Mouse (Mus musculus) skeletal muscle tissue, adult 2 months (tissue): ENCODE results near the gene Ajm1.
A peak's percentile ranks its signal among the peaks of the same experiment; 100 is the strongest.
"Not testable (repeated sequence)": the region's sequence is repeated elsewhere in the genome, so short reads cannot be mapped to it uniquely, and the experiment has no call there.

Experiments
- DNase-seq: peaks from one replicate; pipeline ENCODE4 v3.0.0-alpha.2; 2012; ENCODE audit warnings: low read depth, low spot score

Gene Ajm1

DNA sequence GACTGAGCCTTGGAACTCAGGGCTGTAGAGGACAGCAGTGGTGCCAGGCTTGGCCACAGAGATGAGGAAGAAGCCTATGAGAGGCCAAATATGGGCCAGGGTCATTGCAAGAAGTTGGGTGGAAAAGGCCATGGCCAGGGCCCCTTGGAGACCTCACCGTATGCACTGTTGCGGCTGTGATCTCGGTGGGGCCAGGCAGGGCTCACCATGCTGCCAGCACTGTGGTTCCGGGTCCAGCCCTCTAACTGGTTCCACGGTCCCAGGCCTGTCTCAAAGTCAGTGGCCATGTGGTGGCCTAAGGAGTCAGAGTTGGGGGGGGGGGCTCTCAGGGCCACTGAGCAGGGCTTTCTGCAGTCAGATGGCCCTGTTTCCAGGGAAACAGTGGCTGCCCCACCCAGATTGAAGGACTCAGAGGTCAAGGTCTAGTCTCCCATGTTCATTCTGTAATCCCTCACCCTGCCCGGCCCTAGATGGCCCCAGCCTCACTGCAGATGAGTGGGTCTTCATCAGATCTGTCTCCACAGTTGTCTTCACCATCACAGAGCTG lies 13.0 kb downstream of the Ajm1 start:
- DNase-seq: no peak

- DNase-seq: no peak
Measured at GRCm38 (mm10) chr2:25566558-25566957, 15.0 kb downstream of the Ajm1 start.

DNA sequence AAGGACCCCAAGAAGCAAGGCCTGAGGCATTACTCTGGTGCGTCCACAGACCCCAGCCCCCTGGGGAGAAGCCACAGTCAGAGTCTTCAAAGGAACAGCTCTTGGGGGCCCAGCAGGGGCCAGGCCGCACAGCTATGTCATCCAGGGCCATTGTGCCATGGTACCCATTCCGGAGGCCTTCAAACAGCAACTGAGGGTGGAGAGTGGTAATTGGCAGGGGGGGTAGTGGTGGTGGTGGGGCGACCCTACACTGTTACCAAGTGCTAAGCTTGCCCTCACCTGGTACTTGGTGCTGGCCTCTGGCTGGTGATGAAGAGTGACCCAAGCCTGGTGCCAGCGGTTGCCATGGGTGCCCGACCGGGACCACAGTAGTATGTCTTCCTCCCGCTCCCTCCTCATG lies 15.8 kb downstream of the Ajm1 start:
- DNase-seq: no peak

DNA sequence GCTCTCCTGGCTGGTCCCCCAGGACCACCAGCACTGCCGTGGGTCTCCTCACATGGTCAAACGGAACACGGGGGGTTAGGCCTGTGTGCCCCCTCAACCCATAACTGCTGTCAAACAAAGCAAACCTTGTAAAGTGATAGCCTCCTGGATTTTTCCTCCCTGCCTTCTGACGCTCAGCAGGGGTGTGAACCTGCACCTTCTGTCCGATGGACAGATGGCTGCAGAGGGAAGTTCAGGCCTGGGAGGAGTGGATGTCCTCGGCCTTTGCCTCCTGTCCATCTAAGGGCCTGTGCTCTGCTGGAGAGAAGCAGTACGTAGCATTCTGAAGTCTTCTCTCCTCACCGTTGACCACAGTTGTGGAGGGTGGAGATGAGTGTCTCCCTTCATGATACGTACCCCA lies 19.6 kb downstream of the Ajm1 start:
- DNase-seq: no peak

- no peak for DNase-seq
Measured at GRCm38 (mm10) chr2:25560551-25560950, 21.0 kb downstream of the Ajm1 start.

DNA sequence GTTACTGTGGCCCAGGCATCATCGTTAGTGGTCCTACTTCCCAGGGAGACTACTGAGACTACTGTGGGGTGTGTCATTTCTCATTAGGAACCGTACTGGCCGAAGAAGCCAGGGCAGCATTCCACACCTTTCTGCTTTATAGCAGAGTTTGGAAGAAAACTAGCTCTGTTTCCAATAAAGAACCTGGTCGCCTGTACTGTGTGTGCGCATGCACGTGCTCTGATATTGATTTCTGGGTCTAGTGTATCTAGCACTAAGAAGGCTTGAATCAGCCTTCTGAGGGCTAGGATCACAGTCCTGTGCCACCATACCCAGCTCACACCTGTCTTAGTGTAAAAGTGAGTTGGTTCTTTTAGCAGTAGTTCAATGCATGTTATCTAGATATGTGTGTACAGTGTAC lies 22.8 kb downstream of the Ajm1 start:
- DNase-seq: no peak

DNA sequence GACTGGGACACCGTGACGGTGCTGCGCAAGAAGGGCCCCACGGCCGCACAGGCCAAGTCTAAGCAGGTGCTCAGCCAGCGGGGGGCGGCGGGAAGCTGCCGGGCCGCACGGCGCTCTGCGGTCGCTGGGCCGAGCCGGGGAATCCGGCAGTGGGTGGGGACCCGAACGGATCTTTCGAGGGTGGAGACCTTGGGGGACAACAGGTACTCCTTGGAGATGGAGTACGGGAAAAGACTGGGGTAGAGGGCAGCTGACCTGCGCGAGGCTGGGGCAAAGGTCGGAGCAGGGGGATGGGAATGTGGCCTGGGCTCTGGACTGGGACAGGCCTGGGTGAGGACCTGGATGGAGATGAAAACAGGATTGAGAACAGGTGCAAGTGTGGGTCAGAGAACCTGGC lies 23.6 kb downstream of the Ajm1 start:
- DNase-seq: no peak

DNA sequence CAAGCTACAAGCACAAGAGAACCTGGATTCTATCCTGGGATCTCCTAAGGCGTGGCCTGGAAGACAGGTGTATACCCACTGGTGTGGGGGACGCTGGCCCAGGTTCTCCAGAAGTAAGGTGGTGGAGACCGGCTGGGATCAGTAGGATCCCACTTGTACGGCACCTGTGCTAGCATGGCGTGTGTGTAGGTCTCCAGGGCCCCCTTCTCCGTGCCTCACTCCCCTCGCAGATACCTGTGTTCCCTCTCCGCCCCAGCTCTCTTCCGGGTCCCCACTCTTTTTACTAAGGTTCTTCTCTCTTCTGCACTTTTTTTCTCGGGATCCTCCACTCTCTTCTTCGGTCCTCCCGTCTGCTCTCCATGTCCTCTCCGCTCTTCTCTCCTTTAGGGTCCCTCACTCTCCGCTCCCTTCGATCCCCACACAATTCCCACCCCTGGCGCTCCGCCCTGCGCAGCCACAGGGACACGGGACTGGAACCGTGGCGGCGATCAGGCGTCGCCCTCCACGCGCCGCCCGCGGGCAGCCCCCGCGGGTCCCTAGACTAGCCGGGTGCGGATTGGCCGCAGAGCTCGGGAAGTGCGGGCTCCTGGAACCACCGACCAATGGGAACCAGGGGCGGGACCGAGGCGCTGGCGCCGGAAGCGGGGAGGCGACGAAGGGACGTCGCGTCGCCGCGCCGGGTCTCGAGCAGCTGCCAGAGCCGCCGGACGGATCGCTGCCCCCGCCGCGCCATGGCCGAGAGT lies 24.2 kb downstream of the Ajm1 start, which contains the start of gene Edf1:
Gene Edf1, plus strand, starts transcription at position 627 of the 743 bp plus-strand sequence.
- DNase-seq: peak; percentile 94

DNA sequence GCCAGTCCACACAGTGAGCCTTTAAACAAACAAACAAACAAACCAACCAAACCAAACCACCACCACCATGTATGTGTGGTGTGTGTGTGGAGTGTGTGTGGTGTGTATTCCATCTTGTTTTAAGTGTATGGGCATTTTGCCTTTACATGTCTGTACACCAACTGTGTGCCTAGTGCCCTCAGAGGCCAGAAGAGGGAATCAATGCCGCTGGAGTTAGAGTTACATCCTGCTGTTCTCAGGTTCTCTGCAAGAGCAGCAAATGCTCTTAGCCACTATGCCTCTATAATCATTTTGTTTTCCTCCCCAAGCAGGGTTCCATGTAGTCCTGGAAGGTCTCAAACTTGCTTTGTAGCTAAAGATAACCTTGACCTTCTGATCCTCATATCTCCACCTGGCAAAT lies 25.3 kb downstream of the Ajm1 start:
- DNase-seq: no peak

- not testable (repeated sequence) for DNase-seq
Measured at GRCm38 (mm10) chr2:25555479-25555878, 26.1 kb downstream of the Ajm1 start.

- DNase-seq: not testable (repeated sequence)
Measured at GRCm38 (mm10) chr2:25553171-25553786, 28.3 kb downstream of the Ajm1 start.

GRCm38 (mm10) chr2:25551186-25551585 lies 30.4 kb downstream of the Ajm1 start:
- peak; percentile 54 for DNase-seq

GRCm38 (mm10) chr2:25549021-25549991 lies 32.3 kb downstream of the Ajm1 start:
- DNase-seq: peak; percentile 79

- peak; percentile 98 for DNase-seq
Measured at GRCm38 (mm10) chr2:25546811-25547491, 34.6 kb downstream of the Ajm1 start, which contains the start of gene Traf2. Traf2 (minus strand) TSS chr2:25546940.

GRCm38 (mm10) chr2:25545996-25546810 lies 35.4 kb downstream of the Ajm1 start:
- peak; percentile 57 for DNase-seq

GRCm38 (mm10) chr2:25541644-25542367 lies 39.8 kb downstream of the Ajm1 start:
- no peak for DNase-seq

DNA sequence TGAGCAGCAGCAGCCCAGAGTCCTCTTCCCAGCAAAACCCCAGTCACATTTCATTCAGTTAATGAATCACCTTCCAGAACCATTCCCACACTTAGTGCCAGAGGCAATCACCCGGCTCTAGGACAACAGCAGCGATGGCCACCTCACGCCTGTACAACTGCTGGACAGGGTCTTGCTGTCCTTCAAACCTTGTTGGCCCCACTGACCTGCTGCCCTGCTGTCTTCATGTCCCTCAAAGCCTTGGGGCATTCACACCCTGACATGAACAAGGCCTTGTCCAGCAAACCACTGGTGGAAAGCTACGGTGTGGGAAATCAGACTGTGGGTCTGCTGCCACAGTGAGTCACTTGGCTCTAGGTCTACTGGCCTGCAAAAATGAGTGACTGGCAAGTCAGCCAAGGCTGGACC lies 41.0 kb downstream of the Ajm1 start:
- no peak for DNase-seq

GRCm38 (mm10) chr2:25536531-25536930 lies 45.0 kb downstream of the Ajm1 start:
- DNase-seq: no peak

DNA sequence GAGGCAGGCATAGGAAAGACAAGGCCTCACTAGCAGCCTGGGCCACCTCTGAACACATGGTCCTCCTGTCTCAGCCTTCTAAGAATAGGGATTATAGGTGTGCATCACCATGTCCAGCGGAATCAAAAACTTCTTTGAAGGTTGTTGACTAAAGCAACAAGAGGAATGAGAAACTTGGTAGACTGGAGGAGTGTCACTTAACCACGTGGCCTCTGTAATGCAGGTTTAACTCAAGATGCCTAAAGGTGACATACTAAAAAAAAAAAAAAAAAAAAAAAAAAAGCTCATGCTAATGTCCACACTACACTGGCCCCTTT lies 46.7 kb downstream of the Ajm1 start:
- no peak for DNase-seq
